Mouse (Mus musculus): ENCODE measurements at regions not wholly inside any gene's neighbourhood (a gene's known extent, or its start where the extent isn't known, plus 50 kb on each side); places are given as distances from the start of the nearest gene placed in this dataset.

DNA sequence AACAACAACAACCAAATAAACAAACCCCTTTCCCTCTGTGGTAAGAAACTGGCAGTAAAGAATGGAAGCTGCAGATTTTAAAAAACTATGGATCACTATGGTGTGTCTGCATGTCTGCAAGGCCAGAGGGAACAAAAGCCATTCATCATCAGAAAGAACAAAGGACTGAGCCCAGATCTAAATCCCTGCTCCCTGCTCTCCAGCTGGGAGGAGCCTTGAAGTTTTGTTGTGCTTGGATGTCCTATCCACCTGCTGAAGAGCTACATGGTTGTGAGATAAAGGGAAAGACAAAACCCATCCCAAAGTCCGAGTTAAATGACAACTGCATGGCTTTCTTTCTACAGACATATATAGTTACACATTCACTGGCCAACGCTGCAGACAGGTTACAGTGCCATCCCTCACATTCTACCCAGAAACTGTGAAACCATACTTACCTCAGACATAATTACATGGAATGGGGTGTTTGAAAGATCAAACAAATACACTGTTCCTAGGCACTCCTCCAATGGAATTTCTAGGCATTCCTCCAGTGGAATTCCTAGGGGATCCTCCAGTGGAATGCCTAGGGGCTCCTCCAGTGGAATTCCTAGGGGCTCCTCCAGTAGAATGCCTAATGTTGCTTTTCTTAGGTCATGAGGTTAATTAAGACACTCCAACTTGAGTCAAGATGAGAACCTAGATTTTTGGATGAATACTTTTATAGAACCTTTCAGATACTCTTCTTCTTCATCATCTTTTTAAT is 2054.2 kb downstream of the A830018L16Rik start:
- TF ChIP-seq TCF3 (IDR thresholded peaks at IDR 0.05; ENCODE audit: insufficient read length, low read depth) (no peak), MYOG (IDR thresholded peaks at IDR 0.05; ENCODE audit: control insufficient read depth in 1 of 3, insufficient read depth in 1 of 3, insufficient read length in 2 of 3, low read depth in 2 of 3) (no peak), POLR2AphosphoS2 (IDR thresholded peaks at IDR 0.05; ENCODE audit: insufficient read length, low read depth) (no peak), TCF12 (IDR thresholded peaks at IDR 0.05; ENCODE audit: insufficient read depth, poor library complexity, severe bottlenecking) (no peak), POLR2A (IDR thresholded peaks at IDR 0.05; ENCODE audit: insufficient read length, low read depth) (no peak), E2F4 (IDR thresholded peaks at IDR 0.05; ENCODE audit: insufficient read depth) (no peak), MAX (IDR thresholded peaks at IDR 0.05; ENCODE audit: low read depth) (no peak)

Data from myocyte (in vitro differentiated cells).